Comparison of ENCODE assay signal across 14 mouse cellular contexts in the genomic region with DNA sequence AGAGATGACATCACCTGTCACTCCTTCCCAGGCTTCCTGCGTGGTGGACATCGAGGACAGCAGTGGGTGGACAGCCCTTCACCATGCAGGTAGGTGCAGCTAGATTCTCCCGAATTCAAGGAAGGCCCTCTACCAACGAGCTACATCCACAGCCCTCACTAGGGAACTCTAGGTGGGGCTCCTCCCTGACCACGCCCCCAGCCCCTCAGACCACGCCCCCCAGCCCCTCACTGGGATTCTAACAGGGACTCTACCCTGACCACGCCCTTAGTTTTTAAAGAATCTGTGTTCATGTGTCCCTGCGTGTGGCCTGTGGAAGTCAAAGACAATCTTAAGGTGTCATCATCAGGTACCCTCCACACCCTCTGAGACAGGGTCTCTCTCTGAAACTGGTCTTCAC.
"Had no signal": no experiment of that assay in that cellular context is flagged by ENCODE, and none has a peak within 500 bp of the region (broad histone marks: within the 10 kb centered on the region; RNA-seq: fewer than 3 reads in every experiment).

No protein-coding gene starts in this region.

- H3K27ac ChIP-seq: kidney, postnatal 0 days; layer of hippocampus, adult 2 months; limb, embryonic 13.5 days; liver, embryonic 13.5 days; midbrain, embryonic 12.5 days; stomach, embryonic 15.5 days had no signal

- H3K27me3 ChIP-seq: limb, embryonic 13.5 days; stomach, embryonic 15.5 days had no signal

- H3K9ac ChIP-seq: limb, embryonic 13.5 days; liver, embryonic 13.5 days; midbrain, embryonic 12.5 days; stomach, embryonic 15.5 days had no signal

- H3K36me3 ChIP-seq: limb, embryonic 13.5 days; liver, embryonic 13.5 days; midbrain, embryonic 12.5 days; stomach, embryonic 15.5 days had no signal

- H3K9me3 ChIP-seq: limb, embryonic 13.5 days; liver, embryonic 13.5 days; midbrain, embryonic 12.5 days; stomach, embryonic 15.5 days had no signal

- ATAC-seq: intestine, embryonic 16.5 days had no signal

- DNase-seq: kidney, adult 9 months; kidney, postnatal 4 days; left cerebral cortex, postnatal 4 days; liver, embryonic 13.5 days; lung, adult 18-20 months; right cerebral cortex, postnatal 14 days; thymus, adult 2 months; thymus, postnatal 36 days had no signal

- H3K4me3 ChIP-seq: layer of hippocampus, adult 2 months; limb, embryonic 13.5 days; liver, embryonic 13.5 days; midbrain, embryonic 12.5 days; stomach, embryonic 15.5 days had no signal

- H3K4me2 ChIP-seq: limb, embryonic 13.5 days; liver, embryonic 13.5 days; midbrain, embryonic 12.5 days; stomach, embryonic 15.5 days had no signal
